Mouse (Mus musculus) kidney, embryonic 14.5 days (tissue): ENCODE measurements around the gene Tbc1d4. TPM values are rescaled to one million over a fixed set of nuclear protein-coding genes. Genes with fewer than 3 reads are reported as not detected.

Experiments used
- ATAC-seq: fragments of 200-750 bp; cut with Nextera tagmentation; 2 replicates; pipeline ENCODE4 v1.8.0; 2017; ENCODE audit warnings: moderate number of reproducible peaks, mild to moderate bottlenecking, moderate TSS enrichment, moderate library complexity; ENCODE audit not compliant: low FRiP score, low TSS enrichment
- H3K27ac ChIP-seq: fragments of 300-500 bp; sonication (generic); 2 replicates; pipeline ENCODE4 v1.5.1; 2014; ENCODE audit warnings: low read depth, mild to moderate bottlenecking, low read length, moderate library complexity, mixed read lengths
- H3K27me3 ChIP-seq: fragments of 300-500 bp; sonication (generic); 2 replicates; pipeline ENCODE4 v1.6.1; 2014; ENCODE audit warnings: mild to moderate bottlenecking, low read length; ENCODE audit not compliant: control insufficient read depth, insufficient read depth
- H3K36me3 ChIP-seq: fragments of 300-500 bp; sonication (generic); 2 replicates; pipeline ENCODE4 v1.6.1; 2014; ENCODE audit warnings: low read length, mixed read lengths; ENCODE audit not compliant: control insufficient read depth, insufficient read depth
- H3K4me1 ChIP-seq: fragments of 300-500 bp; sonication (generic); 2 replicates; pipeline ENCODE4 v1.6.1; 2014; ENCODE audit warnings: low read length, mixed read lengths; ENCODE audit not compliant: control insufficient read depth, insufficient read depth
- H3K4me2 ChIP-seq: fragments of 300-500 bp; sonication (generic); replicated peaks from 2 replicates; pipeline ENCODE4 v1.6.1; 2014; ENCODE audit warnings: low read depth, mild to moderate bottlenecking, low read length
- H3K4me3 ChIP-seq: fragments of 300-500 bp; sonication (generic); 2 replicates; pipeline ENCODE4 v1.5.1; 2014; ENCODE audit warnings: mild to moderate bottlenecking, low read length
- H3K9ac ChIP-seq: fragments of 300-500 bp; sonication (generic); 2 replicates; pipeline ENCODE4 v1.6.1; 2014; ENCODE audit warnings: low read depth, mild to moderate bottlenecking, low read length, moderate library complexity
- H3K9me3 ChIP-seq: fragments of 300-500 bp; sonication (generic); 2 replicates; pipeline ENCODE4 v1.6.1; 2016; ENCODE audit warnings: low read length; ENCODE audit not compliant: control insufficient read depth
- WGBS: fragments of 180-500 bp; shearing (Covaris S2); extraction: QIAGEN DNeasy Blood & Tissue Kit; methylation state at CpG from one replicate; pipeline ENCODE4 v1.1.7; 2014; 5-methylcytosine and 5-hydroxymethylcytosine counted together
- polyA plus RNA-seq: library from polyadenylated mRNA; unstranded; fragments of >200 nt; fragmentation: Nextera tagmentation; extraction: Ambion mirVana; gene quantifications from 2 replicates; pipeline ENCODE4 v1.2.1, GENCODE M21; 2014

The Tbc1d4 gene
- polyA plus RNA-seq, 1 experiment from 2014 or later: 16.8 TPM

DNA sequence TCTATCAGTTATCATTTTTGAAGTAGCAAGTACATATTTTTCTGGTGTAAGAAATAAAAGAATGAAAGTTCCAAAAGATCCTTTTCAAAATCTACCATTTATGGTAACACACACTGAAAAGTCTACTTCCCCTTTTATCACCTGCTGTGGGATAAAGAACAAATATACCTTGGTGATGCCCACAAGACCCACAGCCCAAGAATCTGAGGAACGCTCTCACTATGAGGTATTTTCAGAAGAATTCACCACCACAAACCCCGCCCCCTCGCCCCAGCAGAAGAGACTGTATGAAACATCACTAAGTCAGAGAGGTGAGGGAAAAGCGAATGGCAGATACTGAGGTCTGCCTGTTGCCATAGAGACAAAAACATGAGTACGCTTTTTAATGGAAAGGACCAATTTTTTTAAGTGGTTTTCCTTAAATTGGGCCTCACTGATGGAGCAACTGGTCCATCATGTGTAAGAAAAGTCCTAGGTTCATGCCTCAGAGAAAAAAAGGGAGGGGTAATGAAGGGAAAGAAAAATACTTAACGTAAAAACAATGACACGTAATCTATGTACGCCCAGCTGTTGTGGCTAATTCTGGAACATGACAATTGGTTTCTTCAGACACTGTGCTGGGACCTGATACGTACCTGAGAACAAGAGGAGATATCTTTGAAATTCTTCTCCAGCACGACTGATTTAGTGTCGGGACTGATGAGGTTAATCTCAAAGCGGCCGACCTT is 104.4 kb downstream of the Tbc1d4 start:
- no peak overlapping the region for H3K9ac ChIP-seq
- H3K4me3 ChIP-seq: no peak overlapping the region
- H3K4me1 ChIP-seq: no peaks in the 10 kb centered on the region
- no peak overlapping the region for H3K4me2 ChIP-seq
- no peak overlapping the region for H3K27ac ChIP-seq
- no peaks in the 10 kb centered on the region for H3K36me3 ChIP-seq
- no peak for ATAC-seq
- no peaks in the 10 kb centered on the region for H3K9me3 ChIP-seq
- 89% methylated on average over 13 of the region's 13 CpGs for WGBS
- H3K27me3 ChIP-seq: no peaks in the 10 kb centered on the region

DNA sequence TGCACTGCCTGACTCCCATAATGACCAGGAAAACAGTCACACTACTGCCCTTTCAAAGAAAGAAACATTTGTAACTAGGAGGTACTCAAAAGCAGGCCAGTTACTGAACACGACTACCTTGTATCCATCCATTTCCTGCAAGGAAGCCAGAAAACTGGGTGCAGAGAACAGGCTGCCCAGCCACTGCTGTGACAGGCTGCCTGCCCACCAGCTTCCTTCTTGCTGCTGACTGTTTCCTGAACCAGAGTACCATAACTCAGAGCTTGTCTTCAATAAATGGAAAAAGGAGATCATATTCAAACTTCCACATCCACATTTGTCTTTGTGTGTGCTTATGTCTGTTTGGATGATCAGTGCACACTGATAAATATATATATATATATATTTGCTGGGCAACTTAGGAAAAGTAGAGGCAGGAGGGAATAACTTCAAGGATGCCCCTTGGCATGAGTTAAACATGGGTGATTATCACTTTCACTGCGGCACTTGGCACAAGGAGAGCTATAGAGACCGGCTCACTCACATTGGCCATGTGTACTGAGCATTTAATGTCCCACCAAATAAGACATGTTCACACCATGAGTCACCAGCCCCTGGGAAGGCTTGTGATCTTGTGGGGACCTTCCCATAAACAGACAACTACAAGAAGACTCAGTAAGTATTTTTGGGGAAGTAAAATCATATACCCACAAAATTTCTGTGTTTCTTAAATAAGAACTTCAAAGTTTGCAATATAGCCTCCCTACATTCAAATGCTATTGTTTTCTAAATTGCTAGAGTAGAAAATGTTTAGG is 105.6 kb downstream of the Tbc1d4 start:
- no peaks in the 10 kb centered on the region for H3K36me3 ChIP-seq
- no peak overlapping the region for H3K4me3 ChIP-seq
- no peak overlapping the region for H3K4me2 ChIP-seq
- H3K27ac ChIP-seq: no peak overlapping the region
- H3K9ac ChIP-seq: no peak overlapping the region
- no peaks in the 10 kb centered on the region for H3K27me3 ChIP-seq
- ATAC-seq: no peak
- no peaks in the 10 kb centered on the region for H3K4me1 ChIP-seq
- H3K9me3 ChIP-seq: no peaks in the 10 kb centered on the region
- 82% methylated on average over 3 of the region's 3 CpGs for whole genome bisulfite sequencing

DNA sequence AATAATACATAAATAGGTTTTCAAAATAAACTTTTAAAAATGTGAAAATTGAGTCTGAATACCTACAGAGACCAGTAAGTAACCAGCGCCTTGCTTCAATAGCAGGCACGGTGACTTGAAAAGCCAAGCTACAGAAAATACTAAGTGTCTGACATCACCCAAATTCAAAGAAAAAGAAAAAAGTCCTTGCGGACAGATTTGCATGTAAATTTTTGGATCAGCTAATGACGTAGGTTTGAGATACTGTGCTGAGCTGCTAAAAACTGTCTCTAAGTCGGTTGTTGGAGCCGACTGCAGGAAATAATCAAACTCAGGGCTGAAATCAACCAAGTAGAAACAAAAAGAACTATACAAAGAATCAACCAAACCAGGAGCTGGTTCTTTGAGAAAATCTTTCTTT is 107.1 kb downstream of the Tbc1d4 start:
- no peak overlapping the region for H3K27ac ChIP-seq
- no peak for ATAC-seq
- no peak overlapping the region for H3K4me2 ChIP-seq

DNA sequence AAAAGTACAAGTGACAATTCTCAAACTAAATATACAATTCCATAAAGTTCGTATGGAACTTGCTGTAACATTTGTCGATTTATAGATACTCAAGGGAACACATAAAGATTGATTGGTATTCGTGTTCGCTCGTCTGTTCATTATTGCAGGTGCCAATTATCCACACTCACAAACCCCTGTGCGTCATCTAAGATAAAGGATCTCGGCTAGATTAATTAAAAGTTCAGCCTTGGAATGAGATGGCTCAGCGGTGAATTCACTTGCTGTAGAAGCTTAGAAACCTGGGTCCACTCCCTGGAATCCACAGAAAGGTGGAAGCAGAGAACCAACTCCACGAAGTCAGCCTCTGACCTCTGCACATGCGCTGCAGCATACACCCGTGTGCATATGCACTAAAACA is 107.5 kb downstream of the Tbc1d4 start:
- no peaks in the 10 kb centered on the region for H3K36me3 ChIP-seq
- ATAC-seq: no peak
- no peaks in the 10 kb centered on the region for H3K27me3 ChIP-seq
- WGBS: 77% methylated on average over 11 of the region's 11 CpGs
- no peak overlapping the region for H3K9ac ChIP-seq
- H3K4me3 ChIP-seq: no peak overlapping the region
- H3K27ac ChIP-seq: no peak overlapping the region
- H3K4me2 ChIP-seq: no peak overlapping the region
- H3K9me3 ChIP-seq: no peaks in the 10 kb centered on the region
- H3K4me1 ChIP-seq: no peaks in the 10 kb centered on the region

More for the DNA sequence above, 107.1 kb downstream of the Tbc1d4 start:
- H3K9me3 ChIP-seq: no peaks in the 10 kb centered on the region
- no peak overlapping the region for H3K9ac ChIP-seq
- no peaks in the 10 kb centered on the region for H3K27me3 ChIP-seq
- 89% methylated on average over 6 of the region's 6 CpGs for WGBS
- no peak overlapping the region for H3K4me3 ChIP-seq
- H3K4me1 ChIP-seq: no peaks in the 10 kb centered on the region
- no peaks in the 10 kb centered on the region for H3K36me3 ChIP-seq

DNA sequence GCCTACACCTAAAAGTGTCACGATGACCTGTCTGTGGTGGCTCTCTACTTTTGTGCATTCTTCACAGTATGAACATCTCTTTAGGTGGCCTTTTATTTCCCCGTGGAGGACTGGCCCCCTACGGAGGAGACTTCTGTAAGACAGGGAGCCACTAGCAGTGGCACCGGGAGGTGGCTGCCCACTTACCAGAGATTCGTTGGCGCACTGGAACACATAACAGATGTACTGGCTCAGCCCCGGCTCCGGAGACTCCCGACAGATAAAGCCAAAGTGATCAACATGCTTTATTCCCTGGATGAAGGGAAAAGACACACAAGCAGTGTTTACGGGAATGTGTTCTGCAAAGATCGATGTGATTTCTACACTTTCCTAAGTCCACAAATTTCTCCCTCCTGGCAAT is 108.2 kb downstream of the Tbc1d4 start:
- H3K36me3 ChIP-seq: no peaks in the 10 kb centered on the region
- no peaks in the 10 kb centered on the region for H3K4me1 ChIP-seq
- no peaks in the 10 kb centered on the region for H3K27me3 ChIP-seq
- no peak overlapping the region for H3K9ac ChIP-seq
- no peak overlapping the region for H3K4me3 ChIP-seq
- no peak for ATAC-seq
- H3K4me2 ChIP-seq: no peak overlapping the region
- H3K9me3 ChIP-seq: no peaks in the 10 kb centered on the region
- no peak overlapping the region for H3K27ac ChIP-seq
- WGBS: 76% methylated on average over 11 of the region's 11 CpGs

DNA sequence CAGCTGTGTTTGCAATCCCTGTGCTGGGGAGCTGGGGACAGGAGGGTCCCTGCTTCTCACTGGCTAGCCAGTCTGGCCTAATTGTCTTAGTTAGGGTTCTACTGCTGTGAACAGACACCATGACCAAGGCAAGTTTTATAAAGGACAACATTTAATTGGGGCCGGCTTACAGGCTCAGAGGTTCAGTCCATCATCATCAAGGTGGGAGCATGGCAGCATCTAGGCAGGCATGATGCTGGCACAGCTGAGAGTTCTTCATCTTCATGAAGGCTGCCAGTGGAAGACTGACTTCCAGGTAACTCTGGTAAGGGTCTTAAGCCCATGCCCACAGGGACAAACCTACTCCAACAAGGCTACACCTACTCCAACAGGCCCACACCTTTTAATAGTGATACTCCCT is 109.2 kb downstream of the Tbc1d4 start:
- Histone ChIP-seq H3K4me3 (no peak overlapping the region), H3K36me3 (no peaks in the 10 kb centered on the region), H3K27me3 (no peaks in the 10 kb centered on the region), H3K4me1 (no peaks in the 10 kb centered on the region), H3K4me2 (no peak overlapping the region), H3K9ac (no peak overlapping the region), H3K9me3 (no peaks in the 10 kb centered on the region), H3K27ac (no peak overlapping the region)
- 100% methylated on average over 1 of the region's 1 CpGs for WGBS
- no peak for ATAC-seq

DNA sequence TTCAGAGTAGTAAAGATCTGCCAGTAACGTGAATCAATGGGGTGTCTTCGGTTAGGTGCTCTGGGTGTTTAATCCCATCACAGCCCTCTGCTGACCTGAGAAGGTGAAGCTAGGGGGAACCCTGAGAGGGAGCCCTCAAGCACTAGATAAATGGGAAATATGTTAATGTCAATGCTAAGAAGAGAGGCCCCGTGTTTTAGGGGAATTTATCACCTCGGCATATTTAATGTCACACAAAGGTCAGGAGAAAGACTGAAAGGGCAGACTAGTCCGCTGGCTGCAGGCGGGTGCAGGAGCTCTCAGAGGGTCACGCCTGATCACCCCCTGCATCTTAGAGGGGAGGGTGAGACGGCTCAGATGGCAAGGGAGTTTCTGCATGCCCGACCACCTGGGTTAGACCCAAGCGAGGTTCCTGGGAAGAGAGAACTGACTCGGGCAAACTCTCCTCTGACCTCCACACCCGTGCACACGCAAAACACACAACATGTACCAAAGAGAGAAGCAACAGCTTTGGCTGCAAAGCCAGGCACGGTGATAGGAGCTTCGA is 120.7 kb downstream of the Tbc1d4 start:
- H3K9ac ChIP-seq: no peak overlapping the region
- no peak overlapping the region for H3K4me3 ChIP-seq
- H3K36me3 ChIP-seq: no peaks in the 10 kb centered on the region
- no peaks in the 10 kb centered on the region for H3K27me3 ChIP-seq
- peak; percentile 93 for ATAC-seq
- H3K4me2 ChIP-seq: no peak overlapping the region
- no peak overlapping the region for H3K27ac ChIP-seq
- no peaks in the 10 kb centered on the region for H3K4me1 ChIP-seq
- 29% methylated on average over 15 of the region's 15 CpGs for WGBS
- H3K9me3 ChIP-seq: no peaks in the 10 kb centered on the region

DNA sequence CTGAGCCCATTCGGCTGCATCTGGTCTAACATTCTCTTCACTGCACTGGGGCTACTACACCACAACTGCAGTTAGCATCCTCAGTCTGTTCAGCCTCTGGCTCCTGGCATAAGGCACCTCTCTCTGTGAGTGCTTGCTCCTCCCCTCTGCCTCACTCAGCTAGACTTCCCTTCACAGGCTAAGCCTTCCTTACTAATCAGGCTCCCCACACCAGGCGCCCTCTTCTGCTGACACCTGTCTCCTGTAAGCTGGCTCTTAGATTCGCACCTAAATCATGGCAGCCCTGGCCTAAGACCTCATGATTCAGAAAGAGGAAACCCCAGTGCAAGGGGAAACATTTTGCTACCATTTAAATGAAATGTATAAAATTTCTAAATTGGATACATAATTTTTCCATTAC is 122.4 kb downstream of the Tbc1d4 start:
- Histone ChIP-seq H3K27me3 (no peaks in the 10 kb centered on the region), H3K4me1 (no peaks in the 10 kb centered on the region), H3K9me3 (no peaks in the 10 kb centered on the region), H3K27ac (no peak overlapping the region), H3K36me3 (no peaks in the 10 kb centered on the region), H3K9ac (no peak overlapping the region), H3K4me3 (no peak overlapping the region), H3K4me2 (no peak overlapping the region)
- WGBS: 61% methylated on average over 3 of the region's 3 CpGs
- ATAC-seq: no peak

DNA sequence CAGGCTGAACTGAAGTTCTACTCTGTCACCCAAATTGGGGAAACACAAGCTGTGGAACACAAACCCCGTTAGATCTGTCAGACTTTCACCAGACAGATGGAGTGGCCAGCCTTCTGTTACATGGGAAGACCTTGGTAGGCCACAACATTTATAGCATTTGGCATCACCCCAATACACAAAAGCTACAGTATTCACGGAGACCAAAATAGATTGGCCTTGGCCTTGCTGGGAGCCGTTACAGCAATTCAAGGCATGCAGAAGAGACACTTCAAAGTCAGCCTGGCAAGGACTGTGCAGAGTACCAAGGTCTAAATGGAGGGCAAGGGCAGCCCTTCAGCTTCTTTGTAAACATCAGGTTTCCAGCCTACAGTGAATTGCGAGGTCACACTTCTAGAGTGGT is 125.8 kb downstream of the Tbc1d4 start:
- Histone ChIP-seq H3K4me3 (no peak overlapping the region), H3K9me3 (no peaks in the 10 kb centered on the region), H3K27me3 (no peaks in the 10 kb centered on the region), H3K4me1 (no peaks in the 10 kb centered on the region), H3K4me2 (no peak overlapping the region), H3K27ac (no peak overlapping the region), H3K36me3 (no peaks in the 10 kb centered on the region), H3K9ac (no peak overlapping the region)
- WGBS: 73% methylated on average over 4 of the region's 4 CpGs
- ATAC-seq: no peak
